Mouse (Mus musculus) ES-Bruce4 (cell line): Measurements from ENCODE around the gene Zc3h14. TPM values are rescaled to one million over a fixed set of nuclear protein-coding genes. Genes with fewer than 3 reads are reported as not detected.

ENCODE experiments used
- H3K27ac ChIP-seq: 2 replicates; pipeline ENCODE4 v1.5.1; 2012; ENCODE audit warnings: low read length, inconsistent platforms; ENCODE audit not compliant: insufficient read depth
- H3K27me3 ChIP-seq: 2 replicates; pipeline ENCODE4 v1.6.1; 2012; ENCODE audit warnings: mild to moderate bottlenecking, low read length, inconsistent platforms; ENCODE audit not compliant: control insufficient read depth, poor library complexity, insufficient read depth, severe bottlenecking
- H3K36me3 ChIP-seq: 2 replicates; pipeline ENCODE4 v1.6.1; 2012; ENCODE audit warnings: inconsistent platforms, mild to moderate bottlenecking, low read length, moderate library complexity; ENCODE audit not compliant: control insufficient read depth, poor library complexity, insufficient read depth, severe bottlenecking
- H3K4me1 ChIP-seq: one replicate; pipeline ENCODE4 v1.8.1; 2011; ENCODE audit warnings: low read length; ENCODE audit not compliant: control insufficient read depth, insufficient read depth
- H3K4me3 ChIP-seq: 2 replicates; pipeline ENCODE4 v1.5.1; 2011; ENCODE audit warnings: low read depth, mild to moderate bottlenecking, low read length
- H3K9ac ChIP-seq: 2 replicates; pipeline ENCODE4 v1.6.1; 2012; ENCODE audit warnings: low read depth, mild to moderate bottlenecking, inconsistent platforms; ENCODE audit not compliant: poor library complexity, severe bottlenecking
- H3K9me3 ChIP-seq: replicated peaks from 2 replicates; pipeline ENCODE4 v1.6.1; 2012; ENCODE audit warnings: mild to moderate bottlenecking, low read length, inconsistent platforms; ENCODE audit not compliant: control insufficient read depth, poor library complexity, insufficient read depth, severe bottlenecking
- CTCF ChIP-seq: IDR thresholded peaks from one replicate; pipeline ENCODE4 v1.8.1; 2011; ENCODE audit warnings: low read depth, low read length
- EP300 ChIP-seq: IDR thresholded peaks from 2 replicates; pipeline ENCODE4 v1.6.1; 2011; ENCODE audit warnings: low read depth, low read length; ENCODE audit not compliant: insufficient read depth
- POLR2A ChIP-seq: IDR thresholded peaks from one replicate; pipeline ENCODE4 v1.8.1; 2011; ENCODE audit warnings: low read length; ENCODE audit not compliant: insufficient read depth
- polyA plus RNA-seq: library from polyadenylated mRNA; stranded (reverse); fragments of >200 nt; gene quantifications from 2 replicates; pipeline ENCODE4 v1.2.4, GENCODE M21; 2011; ENCODE audit warnings: low read depth; ENCODE audit not compliant: missing spikeins, insufficient read depth, insufficient read length

The Zc3h14 gene
- polyA plus RNA-seq, 1 experiment: 155 TPM

GRCm38 (mm10) chr12:98835466-98835865 lies 88.7 kb downstream of the Zc3h14 start:
- H3K4me3 ChIP-seq: no peak overlapping the region
- no peaks in the 10 kb centered on the region for H3K4me1 ChIP-seq
- H3K27ac ChIP-seq: no peak overlapping the region
- TF ChIP-seq POLR2A: no peak
- TF ChIP-seq EP300: no peak
- TF ChIP-seq CTCF: no peak
- no peak overlapping the region for H3K9ac ChIP-seq
- no peaks in the 10 kb centered on the region for H3K27me3 ChIP-seq
- no peaks in the 10 kb centered on the region for H3K9me3 ChIP-seq
- no peaks in the 10 kb centered on the region for H3K36me3 ChIP-seq

Other genes with a start within 250 kb of the Zc3h14 start
- not detected in 2 replicates for gene Kcnk10, start 168.7 kb upstream of the Zc3h14 start, polyA plus RNA-seq
- gene Spata7, start 118.8 kb upstream of the Zc3h14 start, polyA plus RNA-seq: 18.0 and 22.2 TPM in 2 replicates
- 22.3 and 25.0 TPM in 2 replicates for gene Ptpn21, start 9.6 kb upstream of the Zc3h14 start, polyA plus RNA-seq
- 41.4 and 46.6 TPM in 2 replicates for gene Eml5, start 154.5 kb downstream of the Zc3h14 start, polyA plus RNA-seq
- gene Ttc8, start 173.6 kb downstream of the Zc3h14 start, polyA plus RNA-seq: 9.0 and 12.5 TPM in 2 replicates